Mouse (Mus musculus) urinary bladder, postnatal 0 days (tissue): ENCODE data around the gene Cfap77. TPM values are rescaled to one million over a fixed set of nuclear protein-coding genes. Genes with fewer than 3 reads are reported as not detected.

Experiments
- polyA plus RNA-seq: library from polyadenylated mRNA; unstranded; fragments of >200 nt; fragmentation: Nextera tagmentation; extraction: Ambion mirVana; gene quantifications from 2 replicates; pipeline ENCODE4 v1.2.1, GENCODE M21; 2015

Cfap77 gene
- 0.12 and 0.16 TPM in 2 replicates for polyA plus RNA-seq

GRCm38 (mm10) chr2:29054991-29055390, at the start of gene Cfap77:
TSS of gene Cfap77 (minus strand) at chr2:29055066.

GRCm38 (mm10) chr2:29060135-29060597, 5.3 kb upstream of the Cfap77 start, which contains the start of gene Ttf1:
TSS of gene Ttf1 (plus strand) at chr2:29060262.

GRCm38 (mm10) chr2:28916513-28916865, 138.4 kb downstream of the Cfap77 start, which contains the start of gene Barhl1:
TSS of gene Barhl1 (minus strand) at chr2:28916668.

Other genes with a start within 250 kb of the Cfap77 start
- gene Gtf3c4, start 214.7 kb downstream of the Cfap77 start, polyA plus RNA-seq = 4.4 and 4.9 TPM in 2 replicates
- 5.3 and 5.6 TPM in 2 replicates for gene Ddx31, start 214.7 kb downstream of the Cfap77 start, polyA plus RNA-seq
- gene Barhl1, start 138.4 kb downstream of the Cfap77 start, polyA plus RNA-seq = not detected in 2 replicates
- 4.7 TPM in 2 replicates for gene Ttf1, start 5.2 kb upstream of the Cfap77 start, polyA plus RNA-seq
- gene Setx, start 69.1 kb upstream of the Cfap77 start, polyA plus RNA-seq = 5.6 and 5.8 TPM in 2 replicates
- gene Ntng2, start 197.9 kb upstream of the Cfap77 start, polyA plus RNA-seq = 0.62 and 0.89 TPM in 2 replicates